Mouse (Mus musculus) heart, embryonic 14.5 days (tissue): ENCODE results near the gene Rpl27a. TPM values are rescaled to one million over a fixed set of nuclear protein-coding genes. Genes with fewer than 3 reads are reported as not detected.

Experiments
- ATAC-seq: fragments of 200-750 bp; cut with Nextera tagmentation; 2 replicates; pipeline ENCODE4 v1.8.0; 2017; ENCODE audit warnings: low read depth, moderate TSS enrichment; ENCODE audit not compliant: insufficient number of reproducible peaks, insufficient read depth, low FRiP score
- H3K27ac ChIP-seq, 2 experiments: fragments of 200-500 bp in 1 of 2; fragments of 300-500 bp in 1 of 2; sonication (generic) in 1 of 2; replicated peaks in 1 of 2; 2 replicates each; pipeline ENCODE4 v1.5.1; 2012 to 2014; ENCODE audit warnings: low read depth in 2 of 2, low read length in 2 of 2, control low read depth in 1 of 2, mild to moderate bottlenecking in 1 of 2, mixed read lengths in 1 of 2; ENCODE audit not compliant: control insufficient read depth in 1 of 2, insufficient read depth in 1 of 2
- H3K27me3 ChIP-seq: fragments of 300-500 bp; sonication (generic); 2 replicates; pipeline ENCODE4 v1.6.1; 2014; ENCODE audit warnings: mild to moderate bottlenecking, low read length, control low read depth; ENCODE audit not compliant: control insufficient read depth, insufficient read depth
- H3K36me3 ChIP-seq: fragments of 300-500 bp; sonication (generic); 2 replicates; pipeline ENCODE4 v1.6.1; 2014; ENCODE audit warnings: mild to moderate bottlenecking, control low read depth, low read length, mixed read lengths; ENCODE audit not compliant: control insufficient read depth, insufficient read depth
- H3K4me1 ChIP-seq, 2 experiments: fragments of 200-500 bp in 1 of 2; fragments of 300-500 bp in 1 of 2; sonication (generic) in 1 of 2; 2 replicates each; pipeline ENCODE4 v1.6.1; 2012 to 2014; ENCODE audit warnings: low read length in 2 of 2, control low read depth in 1 of 2, mixed read lengths in 1 of 2; ENCODE audit not compliant: control insufficient read depth in 2 of 2, insufficient read depth in 2 of 2
- H3K4me2 ChIP-seq: fragments of 300-500 bp; sonication (generic); 2 replicates; pipeline ENCODE4 v1.6.1; 2014; ENCODE audit warnings: mild to moderate bottlenecking, low read length
- H3K4me3 ChIP-seq, 2 experiments: fragments of 200-500 bp in 1 of 2; fragments of 300-500 bp in 1 of 2; sonication (generic) in 1 of 2; 2 replicates each; pipeline ENCODE4 v1.5.1; 2012 to 2014; ENCODE audit warnings: low read length in 2 of 2, mild to moderate bottlenecking in 2 of 2, control low read depth in 1 of 2, low read depth in 1 of 2, moderate library complexity in 1 of 2; ENCODE audit not compliant: control insufficient read depth in 1 of 2, insufficient read depth in 1 of 2
- H3K9ac ChIP-seq: fragments of 300-500 bp; sonication (generic); 2 replicates; pipeline ENCODE4 v1.6.1; 2014; ENCODE audit warnings: mild to moderate bottlenecking, low read length
- H3K9me3 ChIP-seq: fragments of 300-500 bp; sonication (generic); 2 replicates; pipeline ENCODE4 v1.6.1; 2016; ENCODE audit warnings: low read length, control low read depth; ENCODE audit not compliant: control insufficient read depth
- WGBS: fragments of 180-500 bp; shearing (Covaris S2); extraction: QIAGEN DNeasy Blood & Tissue Kit; methylation state at CpG from one replicate; pipeline ENCODE4 v1.1.7; 2014; 5-methylcytosine and 5-hydroxymethylcytosine counted together
- microRNA-seq: library from miRNA; unstranded; fragments of <30 nt; microRNA quantifications from one replicate; pipeline ENCODE4, GENCODE M21; 2016
- polyA plus RNA-seq: library from polyadenylated mRNA; unstranded; fragments of >200 nt; fragmentation: Nextera tagmentation; extraction: Ambion mirVana; gene quantifications from 2 replicates; pipeline ENCODE4 v1.2.1, GENCODE M21; 2014

Gene Rpl27a
- polyA plus RNA-seq, 1 experiment from 2014 or later: 86.9 TPM

- H3K4me1 ChIP-seq: peaks cover 31 to 57% of the 10 kb centered on the region in 2 experiments
- 51% methylated on average over 5 of the region's 5 CpGs for WGBS
- peaks cover 2% of the 10 kb centered on the region; the same call in 1 of the 2 replicates for H3K9me3 ChIP-seq
- H3K4me2 ChIP-seq: peak overlapping the region; percentile 28; the same call in 1 of the 2 replicates
- no peak overlapping the region for H3K9ac ChIP-seq
- peak overlapping the region; percentile 25 to 61; a peak in 2 of 4 replicates for H3K27ac ChIP-seq
- no peak overlapping the region for H3K4me3 ChIP-seq
- no peaks in the 10 kb centered on the region for H3K27me3 ChIP-seq
- ATAC-seq: no peak
- 0 out of 2 replicates have a peak, but pooled peaks cover 5% of the 10 kb centered on the region for H3K36me3 ChIP-seq
These were observed 43.7 kb downstream of the Rpl27a start for GRCm38 (mm10) chr7:109562676-109563075.

- peaks cover 34 to 60% of the 10 kb centered on the region in 2 experiments for H3K4me1 ChIP-seq
- peaks cover 2% of the 10 kb centered on the region; the same call in 1 of the 2 replicates for H3K9me3 ChIP-seq
- 65% methylated on average over 4 of the region's 4 CpGs for WGBS
- no peak overlapping the region; a peak in 2 of 4 replicates for H3K27ac ChIP-seq
- no peak for ATAC-seq
- H3K4me2 ChIP-seq: no peak overlapping the region
- H3K9ac ChIP-seq: no peak overlapping the region
- no peak overlapping the region for H3K4me3 ChIP-seq
- H3K27me3 ChIP-seq: no peaks in the 10 kb centered on the region
- H3K36me3 ChIP-seq: 0 out of 2 replicates have a peak, but pooled peaks cover 5% of the 10 kb centered on the region
These were observed 44.9 kb downstream of the Rpl27a start for GRCm38 (mm10) chr7:109563775-109564362.

GRCm38 (mm10) chr7:109566327-109566726 lies 47.4 kb downstream of the Rpl27a start:
- peaks cover 2% of the 10 kb centered on the region; the same call in 1 of the 2 replicates for H3K9me3 ChIP-seq
- no peak overlapping the region for H3K4me3 ChIP-seq
- peaks cover 21 to 36% of the 10 kb centered on the region in 2 experiments for H3K4me1 ChIP-seq
- no peak overlapping the region for H3K4me2 ChIP-seq
- ATAC-seq: no peak
- H3K36me3 ChIP-seq: 0 out of 2 replicates have a peak, but pooled peaks cover 10% of the 10 kb centered on the region
- no peak overlapping the region for H3K9ac ChIP-seq
- no peak overlapping the region for H3K27ac ChIP-seq
- H3K27me3 ChIP-seq: no peaks in the 10 kb centered on the region

- H3K4me2 ChIP-seq: no peak overlapping the region
- WGBS: 50% methylated on average over 11 of the region's 11 CpGs
- H3K27me3 ChIP-seq: no peaks in the 10 kb centered on the region
- peaks cover 2% of the 10 kb centered on the region; the same call in 1 of the 2 replicates for H3K9me3 ChIP-seq
- H3K4me3 ChIP-seq: no peak overlapping the region
- no peak overlapping the region for H3K27ac ChIP-seq
- H3K9ac ChIP-seq: no peak overlapping the region
- no peak for ATAC-seq
- H3K4me1 ChIP-seq: peaks cover 18 to 32% of the 10 kb centered on the region in 2 experiments
- 0 out of 2 replicates have a peak, but pooled peaks cover 10% of the 10 kb centered on the region for H3K36me3 ChIP-seq
These were observed 48.2 kb downstream of the Rpl27a start for GRCm38 (mm10) chr7:109566841-109567768.

- H3K4me3 ChIP-seq: no peak overlapping the region
- H3K36me3 ChIP-seq: 0 out of 2 replicates have a peak, but pooled peaks cover 10% of the 10 kb centered on the region
- no peaks in the 10 kb centered on the region for H3K27me3 ChIP-seq
- no peak for ATAC-seq
- H3K9me3 ChIP-seq: peaks cover 2% of the 10 kb centered on the region; the same call in 1 of the 2 replicates
- no peak overlapping the region for H3K9ac ChIP-seq
- H3K4me1 ChIP-seq: peaks cover 11 to 19% of the 10 kb centered on the region in 2 experiments; a peak in 3 of 4 replicates
- no peak overlapping the region for H3K4me2 ChIP-seq
- WGBS: 86% methylated on average over 4 of the region's 4 CpGs
- no peak overlapping the region for H3K27ac ChIP-seq
These were observed 49.5 kb downstream of the Rpl27a start for GRCm38 (mm10) chr7:109568391-109568892.

Small RNA genes lying within 50 kb of the gene (microRNA-seq; reads per million reads assigned to microRNA genes)
- not detected for gene Gm47284

Other genes with a start within 250 kb of the Rpl27a start
- gene Stk33, start 80.1 kb upstream of the Rpl27a start, polyA plus RNA-seq: 0.26 TPM in 1 of 2 replicates, not detected in the other
- gene Trim66, start 11.0 kb upstream of the Rpl27a start, polyA plus RNA-seq: 0.11 and 0.13 TPM in 2 replicates
- 27.7 and 29.9 TPM in 2 replicates for gene St5, start 184.5 kb downstream of the Rpl27a start, polyA plus RNA-seq
- 32.3 and 33.1 TPM in 2 replicates for gene Akip1, start 184.5 kb downstream of the Rpl27a start, polyA plus RNA-seq
- gene BC051019, start 204.7 kb downstream of the Rpl27a start, polyA plus RNA-seq: 0.16 TPM in 1 of 2 replicates, not detected in the other
- not detected in 2 replicates for gene Ascl3, start 212.6 kb downstream of the Rpl27a start, polyA plus RNA-seq
- gene Tmem9b, start 233.7 kb downstream of the Rpl27a start, polyA plus RNA-seq: 64.2 and 66.1 TPM in 2 replicates